Mouse (Mus musculus): ENCODE data around the gene Klhdc4.

Gene Klhdc4

GRCm38 (mm10) chr8:121809524-121810155 lies 19.7 kb downstream of the Klhdc4 start:
- no peak for DNase-seq (ENCODE audit: low spot score in 2 of 2)

GRCm38 (mm10) chr8:121808032-121808431 lies 21.3 kb downstream of the Klhdc4 start:
- no peak for DNase-seq (ENCODE audit: low spot score in 2 of 2)

- DNase-seq (ENCODE audit: low spot score in 2 of 2) = no peak
Measured at GRCm38 (mm10) chr8:121806126-121806525, 23.2 kb downstream of the Klhdc4 start.

- no peak for DNase-seq (ENCODE audit: low spot score in 2 of 2)
Measured at GRCm38 (mm10) chr8:121804829-121805228, 24.5 kb downstream of the Klhdc4 start.

- no peak for DNase-seq (ENCODE audit: low spot score in 2 of 2)
Measured at GRCm38 (mm10) chr8:121798401-121798800, 31.0 kb downstream of the Klhdc4 start.

- DNase-seq (ENCODE audit: low spot score in 2 of 2) = no peak
Measured at GRCm38 (mm10) chr8:121796406-121796805, 33.0 kb downstream of the Klhdc4 start.

GRCm38 (mm10) chr8:121795461-121795860 lies 33.9 kb downstream of the Klhdc4 start:
- no peak for DNase-seq (ENCODE audit: low spot score in 2 of 2)

- no peak for DNase-seq (ENCODE audit: low spot score in 2 of 2)
Measured at GRCm38 (mm10) chr8:121794151-121794550, 35.2 kb downstream of the Klhdc4 start.

- DNase-seq (ENCODE audit: low spot score in 2 of 2) = no peak
Measured at GRCm38 (mm10) chr8:121792627-121793026, 36.7 kb downstream of the Klhdc4 start.

- no peak for DNase-seq (ENCODE audit: low spot score in 2 of 2)
Measured at GRCm38 (mm10) chr8:121792159-121792558, 37.2 kb downstream of the Klhdc4 start.

GRCm38 (mm10) chr8:121788786-121789185 lies 40.6 kb downstream of the Klhdc4 start:
- no peak for DNase-seq (ENCODE audit: low spot score in 2 of 2)

- no peak for DNase-seq (ENCODE audit: low spot score in 2 of 2)
Measured at GRCm38 (mm10) chr8:121786542-121786941, 42.8 kb downstream of the Klhdc4 start.

GRCm38 (mm10) chr8:121782493-121782892 lies 46.9 kb downstream of the Klhdc4 start:
- DNase-seq (ENCODE audit: low spot score in 2 of 2) = no peak

- DNase-seq (ENCODE audit: low spot score in 2 of 2) = no peak
Measured at GRCm38 (mm10) chr8:121773876-121774275, 55.5 kb downstream of the Klhdc4 start.

- no peak for DNase-seq (ENCODE audit: low spot score in 2 of 2)
Measured at GRCm38 (mm10) chr8:121770845-121771752, 58.3 kb downstream of the Klhdc4 start.

- DNase-seq (ENCODE audit: low spot score in 2 of 2) = no peak
Measured at GRCm38 (mm10) chr8:121769621-121770020, 59.7 kb downstream of the Klhdc4 start.

GRCm38 (mm10) chr8:121769095-121769494 lies 60.3 kb downstream of the Klhdc4 start:
- DNase-seq (ENCODE audit: low spot score in 2 of 2) = no peak

- no peak for DNase-seq (ENCODE audit: low spot score in 2 of 2)
Measured at GRCm38 (mm10) chr8:121765594-121766138, 63.7 kb downstream of the Klhdc4 start.

- DNase-seq (ENCODE audit: low spot score in 2 of 2) = no peak
Measured at GRCm38 (mm10) chr8:121763700-121764013, 65.7 kb downstream of the Klhdc4 start.

- DNase-seq (ENCODE audit: low spot score in 2 of 2) = no peak
Measured at GRCm38 (mm10) chr8:121762999-121763699, 66.2 kb downstream of the Klhdc4 start.

- DNase-seq (ENCODE audit: low spot score in 2 of 2) = no peak
Measured at GRCm38 (mm10) chr8:121761480-121761879, 67.9 kb downstream of the Klhdc4 start.

GRCm38 (mm10) chr8:121760484-121760883 lies 68.9 kb downstream of the Klhdc4 start:
- DNase-seq (ENCODE audit: low spot score in 2 of 2) = no peak
